In the genomic region with DNA sequence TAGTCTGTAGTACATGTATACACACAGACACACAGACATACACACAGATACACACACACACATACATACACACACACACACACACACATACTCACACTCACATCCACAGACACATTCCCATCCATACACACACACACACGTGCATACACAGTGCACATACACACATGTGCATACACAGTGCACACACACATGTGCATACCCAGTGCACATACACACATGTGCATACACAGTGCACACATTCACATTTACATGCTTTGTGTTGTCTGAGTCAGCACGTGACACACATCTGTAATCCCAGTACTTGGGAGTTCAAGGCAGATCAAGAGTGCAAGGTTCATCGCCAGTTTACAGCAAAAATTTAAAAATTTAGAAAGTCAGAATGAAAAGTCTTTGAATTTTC, we compare ENCODE assay signal across 26 mouse cellular contexts. TPM values are rescaled to one million over a fixed set of nuclear protein-coding genes. Genes with fewer than 3 reads are reported as not detected.
DNase-seq lines count a peak whose midpoint lies in the region; ATAC-seq and TF ChIP-seq lines count a peak whose summit lies in the region.
"Had no signal": no experiment of that assay in that cellular context is flagged by ENCODE, and none has a peak within 500 bp of the region (broad histone marks: within the 10 kb centered on the region; RNA-seq: fewer than 3 reads in every experiment).

No protein-coding gene starts in this region.

- H3K36me3 ChIP-seq in megakaryocyte, embryonic 14.5 days (replicated peaks; ENCODE audit: low read length), result no peaks in the 10 kb centered on the region
- H3K36me3 ChIP-seq in liver, embryonic 14.5 days (replicated peaks; ENCODE audit: control insufficient read depth, insufficient read depth, low read depth), result no peaks in the 10 kb centered on the region
- H3K36me3 ChIP-seq in myocyte (ENCODE audit: control insufficient read depth, insufficient read depth), result no peaks in the 10 kb centered on the region
- no peaks in the 10 kb centered on the region for H3K36me3 ChIP-seq in hindbrain, embryonic 14.5 days (replicated peaks; ENCODE audit: control insufficient read depth, insufficient read depth)
- H3K36me3 ChIP-seq: forebrain, embryonic 12.5 days; hindbrain, embryonic 15.5 days; lung, embryonic 15.5 days; midbrain, embryonic 13.5 days; neural tube, embryonic 12.5 days had no signal

- peaks cover 13% of the 10 kb centered on the region for H3K4me1 ChIP-seq in megakaryocyte, embryonic 14.5 days
- H3K4me1 ChIP-seq in liver, embryonic 14.5 days (replicated peaks; ENCODE audit: control insufficient read depth in 2 of 2, insufficient read depth in 2 of 2, low read length in 1 of 2), result peaks cover 0 to 8% of the 10 kb centered on the region in 2 experiments; a peak in 2 of 4 replicates
- no peaks in the 10 kb centered on the region; the same call in 1 of the 2 replicates for H3K4me1 ChIP-seq in hindbrain, embryonic 14.5 days (replicated peaks; ENCODE audit: control insufficient read depth, insufficient read depth, low read length)
- H3K4me1 ChIP-seq: forebrain, embryonic 12.5 days; hindbrain, embryonic 15.5 days; midbrain, embryonic 13.5 days; neural tube, embryonic 12.5 days had no signal

- H3K27ac ChIP-seq in liver, embryonic 14.5 days, result no peak overlapping the region
- no peak overlapping the region for H3K27ac ChIP-seq in hindbrain, embryonic 14.5 days
- H3K27ac ChIP-seq: forebrain, embryonic 12.5 days; heart, adult 2 months; hindbrain, embryonic 15.5 days; layer of hippocampus, adult 2 months; lung, embryonic 15.5 days; macrophage; midbrain, embryonic 13.5 days; neural tube, embryonic 12.5 days had no signal

- no peak for TF ChIP-seq CTCF in liver, embryonic 14.5 days (IDR thresholded peaks at IDR 0.05; ENCODE audit: low read depth)

- TF ChIP-seq EP300 in liver, embryonic 14.5 days (IDR thresholded peaks at IDR 0.05; ENCODE audit: low read depth), result no peak

- no peak overlapping the region for H3ac ChIP-seq in myocyte (ENCODE audit: control insufficient read depth, insufficient read length)

- H3K9me3 ChIP-seq in megakaryocyte, embryonic 14.5 days, result no peaks in the 10 kb centered on the region
- H3K9me3 ChIP-seq in liver, embryonic 14.5 days (ENCODE audit: control insufficient read depth, low read length), result no peaks in the 10 kb centered on the region
- H3K9me3 ChIP-seq in hindbrain, embryonic 14.5 days (ENCODE audit: control insufficient read depth, low read length), result no peaks in the 10 kb centered on the region
- H3K9me3 ChIP-seq: forebrain, embryonic 12.5 days; hindbrain, embryonic 15.5 days; lung, embryonic 15.5 days; midbrain, embryonic 13.5 days; neural tube, embryonic 12.5 days had no signal

- intact Hi-C loops in left cerebral cortex, postnatal 10 days (cut with DNase I), result no loop called here

- ATAC-seq in megakaryocyte, adult 5-6 weeks (ENCODE audit: poor library complexity, severe bottlenecking), result no peak
- ATAC-seq in erythroblast, adult 5-6 weeks (replicated peaks; ENCODE audit: low FRiP score, poor library complexity, severe bottlenecking), result peak; percentile 47; the same call in 1 of the 2 replicates
- ATAC-seq in liver, embryonic 14.5 days (ENCODE audit: insufficient read depth), result 0 out of 2 replicates have a peak, but pooled peaks have one; percentile 37
- ATAC-seq in hindbrain, embryonic 14.5 days (ENCODE audit: low FRiP score), result no peak
- ATAC-seq: intestine, embryonic 16.5 days; midbrain, embryonic 13.5 days had no signal

- no peak for DNase-seq in liver, embryonic 14.5 days (ENCODE audit: low read depth in 3 of 3, low spot score in 3 of 3)
- no peak for DNase-seq in left cerebral cortex, postnatal 10 days (ENCODE audit: extremely low spot score in 1 of 2, low spot score in 2 of 2)
- DNase-seq in hindbrain, embryonic 14.5 days (ENCODE audit: low spot score), result no peak
- DNase-seq in heart, adult 8-10 months (ENCODE audit: low spot score), result no peak
- DNase-seq: adrenal gland, postnatal 10 days; cerebellum, adult 2 months; cerebellum, postnatal 36 days; gastrocnemius, postnatal 25 days; heart, adult 2 months; heart, postnatal 36 days; kidney, postnatal 25 days; retina, postnatal 1 day; right cerebral cortex, postnatal 25 days; thymus, postnatal 25 days had no signal

- H3K4me3 ChIP-seq in megakaryocyte, embryonic 14.5 days (replicated peaks), result peak overlapping the region; percentile 80
- no peak overlapping the region for H3K4me3 ChIP-seq in liver, embryonic 14.5 days (ENCODE audit: insufficient read depth in 1 of 2, low read depth in 2 of 2, low read length in 2 of 2)
- no peak overlapping the region for H3K4me3 ChIP-seq in myocyte
- H3K4me3 ChIP-seq in hindbrain, embryonic 14.5 days (replicated peaks; ENCODE audit: low read length), result no peak overlapping the region
- H3K4me3 ChIP-seq: forebrain, embryonic 12.5 days; heart, adult 2 months; hindbrain, embryonic 15.5 days; layer of hippocampus, adult 2 months; lung, embryonic 15.5 days; midbrain, embryonic 13.5 days; neural tube, embryonic 12.5 days had no signal

- no peak overlapping the region for H3K9ac ChIP-seq in liver, embryonic 14.5 days (replicated peaks)
- H3K9ac ChIP-seq in hindbrain, embryonic 14.5 days, result no peak overlapping the region
- H3K9ac ChIP-seq: forebrain, embryonic 12.5 days; hindbrain, embryonic 15.5 days; lung, embryonic 15.5 days; midbrain, embryonic 13.5 days; neural tube, embryonic 12.5 days had no signal

- H3K4me2 ChIP-seq in liver, embryonic 14.5 days (ENCODE audit: low read depth), result peak overlapping the region; percentile 33; the same call in 1 of the 2 replicates
- H3K4me2 ChIP-seq in myocyte (ENCODE audit: low read depth), result peak overlapping the region; percentile 71
- no peak overlapping the region for H3K4me2 ChIP-seq in hindbrain, embryonic 14.5 days (replicated peaks)
- H3K4me2 ChIP-seq: forebrain, embryonic 12.5 days; hindbrain, embryonic 15.5 days; midbrain, embryonic 13.5 days; neural tube, embryonic 12.5 days had no signal

- 75% methylated on average over 3 of the region's 3 CpGs for WGBS in liver, embryonic 14.5 days (ENCODE audit: insufficient replicate concordance)
- whole genome bisulfite sequencing in hindbrain, embryonic 14.5 days, result 91% methylated on average over 3 of the region's 3 CpGs

- H3K79me2 ChIP-seq in myocyte (ENCODE audit: control insufficient read depth, insufficient read depth), result no peaks in the 10 kb centered on the region

- no peak for TF ChIP-seq POLR2A in myocyte (IDR thresholded peaks at IDR 0.05; ENCODE audit: insufficient read length, low read depth)

- H3K27me3 ChIP-seq in megakaryocyte, embryonic 14.5 days (replicated peaks), result no peaks in the 10 kb centered on the region
- H3K27me3 ChIP-seq in liver, embryonic 14.5 days (ENCODE audit: control insufficient read depth, insufficient read depth, low read length), result no peaks in the 10 kb centered on the region
- H3K27me3 ChIP-seq in myocyte (ENCODE audit: control insufficient read depth, insufficient read depth, insufficient read length), result no peaks in the 10 kb centered on the region
- H3K27me3 ChIP-seq in hindbrain, embryonic 14.5 days (ENCODE audit: control insufficient read depth, insufficient read depth, low read length), result no peaks in the 10 kb centered on the region
- H3K27me3 ChIP-seq: forebrain, embryonic 12.5 days; hindbrain, embryonic 15.5 days; lung, embryonic 15.5 days; midbrain, embryonic 13.5 days; neural tube, embryonic 12.5 days had no signal

TF ChIP-seq in myocyte, 11 proteins besides CTCF, POLR2A, EP300 and RAD21 (continues in another document):
- TF ChIP-seq REST (IDR thresholded peaks at IDR 0.05; ENCODE audit: insufficient read depth, insufficient read length) (no peak), MYOG (IDR thresholded peaks at IDR 0.05; ENCODE audit: control insufficient read depth in 1 of 3, insufficient read depth in 1 of 3, insufficient read length in 2 of 3, low read depth in 2 of 3) (no peak), MAX (IDR thresholded peaks at IDR 0.05; ENCODE audit: low read depth) (no peak), TCF3 (IDR thresholded peaks at IDR 0.05; ENCODE audit: insufficient read length, low read depth) (no peak), MYOD1 (IDR thresholded peaks at IDR 0.05; ENCODE audit: control insufficient read depth in 1 of 3, insufficient read length in 2 of 3, low read depth in 2 of 3) (no peak), TCF12 (IDR thresholded peaks at IDR 0.05; ENCODE audit: insufficient read depth, poor library complexity, severe bottlenecking) (no peak), E2F4 (IDR thresholded peaks at IDR 0.05; ENCODE audit: insufficient read depth) (no peak), SRF (IDR thresholded peaks at IDR 0.05; ENCODE audit: control insufficient read depth, insufficient read length, low read depth) (no peak), CEBPB (IDR thresholded peaks at IDR 0.05; ENCODE audit: insufficient read depth, poor library complexity, severe bottlenecking) (no peak), USF1 (IDR thresholded peaks at IDR 0.05; ENCODE audit: low read depth) (no peak)

RNA-seq across cellular contexts. Expression of a gene that starts 12.5 kb away (rescaled TPM):
- 2.8 and 5.9 TPM in 2 replicates for polyA plus RNA-seq in megakaryocyte, embryonic 14.5 days (2012; ENCODE audit: insufficient read depth, low replicate concordance)
- total RNA-seq in megakaryocyte, adult 5-6 weeks (2015), result 3.0 and 4.8 TPM in 2 replicates
- 3.7 and 6.2 TPM in 2 replicates for total RNA-seq in megakaryocyte, adult 5-6 weeks (2017)
- total RNA-seq in erythroblast, adult 5-6 weeks (2015; ENCODE audit: low replicate concordance), result 12.3 and 18.8 TPM in 2 replicates
- 3.1 and 4.9 TPM in 2 replicates for total RNA-seq in erythroblast, adult 5-6 weeks (2017; ENCODE audit: low replicate concordance)
- 5.0 and 5.2 TPM in 2 replicates for polyA plus RNA-seq in liver, embryonic 14.5 days (2012; rRNA removed)
- 8.9 and 11.3 TPM in 2 replicates for polyA plus RNA-seq in liver, embryonic 14.5 days (2014; fragmentation: Nextera tagmentation; extraction: Ambion mirVana)
- 15.3 TPM for polyA plus RNA-seq in myocyte (2012; fragmentation: generic; extraction: Trizol)
- 10 to 100 TPM; 43.5 to 50.1 TPM for total RNA-seq in left cerebral cortex, postnatal 10 days (2021)
- polyA plus RNA-seq in hindbrain, embryonic 14.5 days (2014; fragmentation: Nextera tagmentation; extraction: Ambion mirVana), result 15.2 and 18.7 TPM in 2 replicates
- 10 to 100 TPM; 15.3 to 22.0 (median 18.6) TPM for total RNA-seq in heart, adult 8-10 months (2022)

RNA-seq across cellular contexts. Expression of a gene that starts 48.7 kb away (rescaled TPM):
- polyA plus RNA-seq in megakaryocyte, embryonic 14.5 days (2012; ENCODE audit: insufficient read depth, low replicate concordance), result 0.69 and 4.0 TPM in 2 replicates
- total RNA-seq in megakaryocyte, adult 5-6 weeks (2015), result 6.2 and 8.1 TPM in 2 replicates
- 7.3 and 18.5 TPM in 2 replicates for total RNA-seq in megakaryocyte, adult 5-6 weeks (2017)
- 84.9 and 85.9 TPM in 2 replicates for total RNA-seq in erythroblast, adult 5-6 weeks (2015; ENCODE audit: low replicate concordance)
- total RNA-seq in erythroblast, adult 5-6 weeks (2017; ENCODE audit: low replicate concordance), result 93.2 and 111 TPM in 2 replicates
- 44.3 and 52.8 TPM in 2 replicates for polyA plus RNA-seq in liver, embryonic 14.5 days (2012; rRNA removed)
- polyA plus RNA-seq in liver, embryonic 14.5 days (2014; fragmentation: Nextera tagmentation; extraction: Ambion mirVana), result 87.7 and 92.0 TPM in 2 replicates
- polyA plus RNA-seq in myocyte (2012; fragmentation: generic; extraction: Trizol), result 15.7 TPM
- total RNA-seq in left cerebral cortex, postnatal 10 days (2021), result 10 to 100 TPM; 30.3 to 38.8 TPM
- 68.8 and 72.9 TPM in 2 replicates for polyA plus RNA-seq in hindbrain, embryonic 14.5 days (2014; fragmentation: Nextera tagmentation; extraction: Ambion mirVana)
- 10 to 100 TPM; 14.6 to 17.5 (median 15.6) TPM for total RNA-seq in heart, adult 8-10 months (2022)

Comparison
In these comparisons a context has a peak if more than half of its experiments do, and no peak if none do; other contexts are left out.
1. ATAC-seq: peak in erythroblast, adult 5-6 weeks (single experiment) and liver, embryonic 14.5 days (single experiment); none in megakaryocyte, adult 5-6 weeks (single experiment) and hindbrain, embryonic 14.5 days (single experiment).